Mouse (Mus musculus) MEL (cell line): ENCODE results near the gene Wdr46. TPM values are rescaled to one million over a fixed set of nuclear protein-coding genes. Genes with fewer than 3 reads are reported as not detected.

Source experiments
- DNase-seq: peaks from one replicate; pipeline ENCODE4 v3.0.0; 2011; ENCODE audit warnings: low read depth, low spot score
- H3K27ac ChIP-seq: 2 replicates; pipeline ENCODE4 v1.5.1; 2012; ENCODE audit warnings: low read depth, mild to moderate bottlenecking, control low read depth, low read length, moderate library complexity; ENCODE audit not compliant: control insufficient read depth
- H3K27me3 ChIP-seq, 2 experiments: fragments of 150-350 bp in 1 of 2; sonication (generic) in 1 of 2; 2 replicates each; pipeline ENCODE4 v1.6.1; 2012; ENCODE audit warnings: low read length in 2 of 2, mild to moderate bottlenecking in 2 of 2, improper control_type of control experiment in 1 of 2, moderate library complexity in 1 of 2; ENCODE audit not compliant: insufficient read depth in 2 of 2, control insufficient read depth in 1 of 2
- H3K36me3 ChIP-seq, 2 experiments: 2 replicates each; pipeline ENCODE4 v1.6.1; 2012 to 2014; ENCODE audit warnings: low read length in 2 of 2, improper control_type of control experiment in 1 of 2, inconsistent platforms in 1 of 2, mild to moderate bottlenecking in 1 of 2; ENCODE audit not compliant: insufficient read depth in 2 of 2, control insufficient read depth in 1 of 2
- H3K4me1 ChIP-seq, 2 experiments: fragments of 150-350 bp in 1 of 2; sonication (generic) in 1 of 2; 2 replicates each; pipeline ENCODE4 v1.6.1; 2012; ENCODE audit warnings: low read length in 2 of 2, improper control_type of control experiment in 1 of 2, mild to moderate bottlenecking in 1 of 2; ENCODE audit not compliant: insufficient read depth in 2 of 2, control insufficient read depth in 1 of 2
- H3K4me3 ChIP-seq, 2 experiments: fragments of 150-350 bp in 1 of 2; sonication (generic) in 1 of 2; 2 replicates each; pipeline ENCODE4 v1.5.1; 2012; ENCODE audit warnings: low read depth in 2 of 2, low read length in 2 of 2, mild to moderate bottlenecking in 2 of 2, moderate library complexity in 2 of 2, control low read depth in 1 of 2, improper control_type of control experiment in 1 of 2; ENCODE audit not compliant: control insufficient read depth in 1 of 2, insufficient read depth in 1 of 2
- H3K79me2 ChIP-seq: 2 replicates; pipeline ENCODE4 v1.6.1; 2012; ENCODE audit warnings: mild to moderate bottlenecking, low read length, moderate library complexity; ENCODE audit not compliant: control insufficient read depth, poor library complexity, insufficient read depth
- H3K9ac ChIP-seq: 2 replicates; pipeline ENCODE4 v1.6.1; 2012; ENCODE audit warnings: low read depth, mild to moderate bottlenecking, control low read depth, low read length, moderate library complexity; ENCODE audit not compliant: control insufficient read depth, poor library complexity, severe bottlenecking
- H3K9me3 ChIP-seq: fragments of 150-350 bp; sonication (generic); replicated peaks from 2 replicates; pipeline ENCODE4 v1.6.1; 2012; ENCODE audit warnings: mild to moderate bottlenecking, low read length, improper control_type of control experiment, moderate library complexity; ENCODE audit not compliant: insufficient read depth
- CHD1 ChIP-seq: IDR thresholded peaks from 2 replicates; pipeline ENCODE4 v1.6.1; 2012; ENCODE audit warnings: low read depth, mild to moderate bottlenecking, inconsistent platforms, low read length, improper control_type of control experiment
- ELF1 ChIP-seq: IDR thresholded peaks from 2 replicates; pipeline ENCODE4 v1.6.1; 2014; ENCODE audit warnings: low read depth, mild to moderate bottlenecking, inconsistent platforms, low read length, improper control_type of control experiment, moderate library complexity
- EP300 ChIP-seq, 2 experiments: IDR thresholded peaks; 2 replicates each; pipeline ENCODE4 v1.6.1; 2011; ENCODE audit warnings: improper control_type of control experiment in 2 of 2, low read length in 2 of 2, low read depth in 1 of 2, mild to moderate bottlenecking in 1 of 2
- ETS1 ChIP-seq: IDR thresholded peaks from 2 replicates; pipeline ENCODE4 v1.6.1; 2012; ENCODE audit warnings: low read depth, mild to moderate bottlenecking, inconsistent platforms, low read length, improper control_type of control experiment, moderate library complexity
- GABPA ChIP-seq: IDR thresholded peaks from 2 replicates; pipeline ENCODE4 v1.6.1; 2012; ENCODE audit warnings: low read depth, mild to moderate bottlenecking, inconsistent platforms, low read length, improper control_type of control experiment, moderate library complexity
- GATA1 ChIP-seq: IDR thresholded peaks from 2 replicates; pipeline ENCODE4 v1.6.1; 2011; ENCODE audit warnings: low read depth, low read length, improper control_type of control experiment
- JUND ChIP-seq: IDR thresholded peaks from 2 replicates; pipeline ENCODE4 v1.6.1; 2011; ENCODE audit warnings: low read depth, mild to moderate bottlenecking, improper control_type of control experiment, low read length
- MAFK ChIP-seq: IDR thresholded peaks from 2 replicates; pipeline ENCODE4 v1.6.1; 2011; ENCODE audit warnings: low read depth, mild to moderate bottlenecking, low read length, improper control_type of control experiment, borderline replicate concordance
- MEF2A ChIP-seq: IDR thresholded peaks from 2 replicates; pipeline ENCODE4 v1.6.1; 2014; ENCODE audit warnings: low read depth, mild to moderate bottlenecking, inconsistent platforms, low read length, improper control_type of control experiment; ENCODE audit not compliant: poor library complexity, insufficient replicate concordance, severe bottlenecking; ENCODE audit errors: extremely low read depth
- MXI1 ChIP-seq: IDR thresholded peaks from 2 replicates; pipeline ENCODE4 v1.6.1; 2011; ENCODE audit warnings: mild to moderate bottlenecking, low read depth, low read length, improper control_type of control experiment
- NELFE ChIP-seq: IDR thresholded peaks from 2 replicates; pipeline ENCODE4 v1.6.1; 2011; ENCODE audit warnings: low read depth, low read length, improper control_type of control experiment
- NRF1 ChIP-seq: IDR thresholded peaks from 2 replicates; pipeline ENCODE4 v1.6.1; 2014; ENCODE audit warnings: low read depth, mild to moderate bottlenecking, inconsistent platforms, low read length, improper control_type of control experiment, moderate library complexity; ENCODE audit not compliant: poor library complexity, insufficient read depth, severe bottlenecking
- POLR2AphosphoS2 ChIP-seq: IDR thresholded peaks from 2 replicates; pipeline ENCODE4 v1.6.1; 2011; ENCODE audit warnings: low read length, improper control_type of control experiment
- RCOR1 ChIP-seq: IDR thresholded peaks from 2 replicates; pipeline ENCODE4 v1.6.1; 2012; ENCODE audit warnings: low read depth, mild to moderate bottlenecking, inconsistent platforms, low read length, improper control_type of control experiment
- SIN3A ChIP-seq: IDR thresholded peaks from 2 replicates; pipeline ENCODE4 v1.6.1; 2012; ENCODE audit warnings: low read length, improper control_type of control experiment, inconsistent platforms
- SMC3 ChIP-seq: IDR thresholded peaks from 2 replicates; pipeline ENCODE4 v1.6.1; 2011; ENCODE audit warnings: low read depth, low read length, improper control_type of control experiment
- TBP ChIP-seq: IDR thresholded peaks from 2 replicates; pipeline ENCODE4 v1.8.0; 2011; ENCODE audit warnings: low read depth, low read length, improper control_type of control experiment
- TCF12 ChIP-seq: IDR thresholded peaks from 2 replicates; pipeline ENCODE4 v1.6.1; 2014; ENCODE audit warnings: low read depth, mild to moderate bottlenecking, inconsistent platforms, low read length, improper control_type of control experiment, moderate library complexity
- USF1 ChIP-seq: IDR thresholded peaks from 2 replicates; pipeline ENCODE4 v1.6.1; 2014; ENCODE audit warnings: low read depth, mild to moderate bottlenecking, inconsistent platforms, low read length, improper control_type of control experiment, moderate library complexity
- ZC3H11A ChIP-seq: IDR thresholded peaks from 2 replicates; pipeline ENCODE4 v1.6.1; 2012; ENCODE audit warnings: low read depth, mild to moderate bottlenecking, inconsistent platforms, low read length, improper control_type of control experiment
- ZKSCAN1 ChIP-seq: IDR thresholded peaks from 2 replicates; pipeline ENCODE4 v1.6.1; 2012; ENCODE audit warnings: low read depth, mild to moderate bottlenecking, inconsistent platforms, low read length, improper control_type of control experiment, moderate library complexity
- ZMIZ1 ChIP-seq: IDR thresholded peaks from 2 replicates; pipeline ENCODE4 v1.6.1; 2012; ENCODE audit warnings: low read depth, mild to moderate bottlenecking, inconsistent platforms, low read length, improper control_type of control experiment, moderate library complexity
- ZNF384 ChIP-seq: IDR thresholded peaks from 2 replicates; pipeline ENCODE4 v1.6.1; 2012; ENCODE audit warnings: low read depth, mild to moderate bottlenecking, inconsistent platforms, low read length, improper control_type of control experiment
- polyA plus RNA-seq, 2 experiments: library from polyadenylated mRNA; stranded (reverse) in 1 of 2; unstranded in 1 of 2; fragments of >175 nt in 1 of 2; fragments of >200 nt in 1 of 2; gene quantifications; 2 replicates each; pipeline versions ENCODE4 v1.2.1 to v1.2.4; 2012; ENCODE audit warnings: low replicate concordance in 2 of 2, low read depth in 1 of 2; ENCODE audit not compliant: insufficient read length in 2 of 2, insufficient read depth in 1 of 2, missing spikeins in 1 of 2
- total RNA-seq: library from RNA; depleted of rRNA; stranded (reverse); fragments of 300-350 nt; gene quantifications from 2 replicates; pipeline ENCODE4 v1.2.3, GENCODE M21; 2012

Wdr46 gene
- total and polyA plus RNA-seq, 3 experiments: 100 to 131 TPM; not detected in 1

- peaks cover 2% of the 10 kb centered on the region for H3K79me2 ChIP-seq
- no peaks in the 10 kb centered on the region for H3K9me3 ChIP-seq
- no peak overlapping the region for H3K4me3 ChIP-seq
- H3K27ac ChIP-seq: no peak overlapping the region
- H3K9ac ChIP-seq: no peak overlapping the region
- no peak for DNase-seq
- TF ChIP-seq GATA1: no peak
- no peak for TF ChIP-seq ZKSCAN1
- TF ChIP-seq EP300 (IDR thresholded peaks at IDR 0.05; ENCODE audit: low read depth in 1 of 2, low read length in 2 of 2): no peak
- no peak for TF ChIP-seq JUND
- no peak for TF ChIP-seq SMC3
- TF ChIP-seq SIN3A: no peak
- no peak for TF ChIP-seq POLR2AphosphoS2
- no peak for TF ChIP-seq ZC3H11A
- TF ChIP-seq NRF1: no peak
- TF ChIP-seq ETS1: no peak
- TF ChIP-seq ZNF384: no peak
- no peak for TF ChIP-seq USF1
- no peak for TF ChIP-seq NELFE
- no peak for TF ChIP-seq ELF1
- TF ChIP-seq CHD1: no peak
- TF ChIP-seq GABPA: no peak
- peaks cover 3% of the 10 kb centered on the region in 2 experiments for H3K36me3 ChIP-seq
- no peaks in the 10 kb centered on the region for H3K27me3 ChIP-seq
- peaks cover 0 to 7% of the 10 kb centered on the region in 2 experiments; a peak in 1 of 4 replicates for H3K4me1 ChIP-seq
Observed at GRCm38 (mm10) chr17:33947430-33948089, 7.1 kb downstream of the Wdr46 start.

- Histone ChIP-seq H3K4me1 (peaks cover 0 to 12% of the 10 kb centered on the region in 2 experiments; a peak in 2 of 4 replicates), H3K27me3 (no peaks in the 10 kb centered on the region), H3K4me3 (no peak overlapping the region), H3K79me2 (peaks cover 10% of the 10 kb centered on the region), H3K36me3 (peaks cover 7 to 11% of the 10 kb centered on the region in 2 experiments), H3K27ac (no peak overlapping the region), H3K9me3 (no peaks in the 10 kb centered on the region)
- no peak for DNase-seq
- TF ChIP-seq ETS1 (no peak), MAFK (no peak), ELF1 (no peak), EP300 (IDR thresholded peaks at IDR 0.05; ENCODE audit: low read depth in 1 of 2, low read length in 2 of 2) (no peak), TBP (no peak), TCF12 (no peak), RCOR1 (no peak), NELFE (no peak), GATA1 (no peak), ZMIZ1 (no peak), ZNF384 (no peak), MEF2A (no peak), MXI1 (no peak), JUND (no peak)
- TF ChIP-seq, all 39 proteins: peak for 0
- H3K9ac ChIP-seq: no peak overlapping the region
Observed at GRCm38 (mm10) chr17:33948090-33948904, 7.8 kb downstream of the Wdr46 start.
